Mouse (Mus musculus) E14TG2a.4 (cell line): ENCODE results near the gene Bmpr2.

Experiments used
- CTCF ChIP-seq: conservative IDR thresholded peaks from 2 replicates; pipeline ENCODE4 v1.5.1; 2014; ENCODE audit warnings: low read length
- NANOG ChIP-seq: IDR thresholded peaks from 2 replicates; pipeline ENCODE4 v1.6.1; 2014; ENCODE audit warnings: borderline replicate concordance, low read length, mixed read lengths
- POU5F1 ChIP-seq: IDR thresholded peaks from 2 replicates; pipeline ENCODE4 v1.6.1; 2014; ENCODE audit warnings: low read length, borderline replicate concordance

DNA sequence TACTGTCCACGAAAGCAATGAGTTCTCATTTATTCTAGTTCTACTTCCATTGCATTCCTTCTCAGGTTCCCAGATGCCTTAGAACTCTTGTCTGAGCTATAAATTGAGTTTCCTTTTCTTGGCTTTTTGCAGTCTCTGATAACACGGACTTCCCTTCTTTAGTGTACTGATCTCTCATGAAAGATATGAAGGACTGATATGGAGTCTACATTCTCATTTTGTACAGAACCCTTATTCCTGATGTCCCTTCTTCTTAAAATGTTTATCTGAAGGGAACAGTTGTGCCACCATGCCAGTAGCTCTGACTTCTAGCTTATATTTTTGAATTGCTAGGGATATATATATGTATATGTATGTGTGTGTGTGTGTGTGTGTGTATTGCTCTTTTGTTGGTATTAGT, 46.7 kb downstream of the Bmpr2 start:
- TF ChIP-seq CTCF (no peak), POU5F1 (no peak), NANOG (no peak)
